Mouse (Mus musculus): ENCODE results near the gene Ermap.
A peak's percentile ranks its signal among the peaks of the same experiment; 100 is the strongest.

Ermap gene

GRCm38 (mm10) chr4:119189864-119190263 is at the start of gene Ermap:
Ermap (minus strand) TSS chr4:119190011.
- no peak for DNase-seq (ENCODE audit: low read depth)

GRCm38 (mm10) chr4:119239181-119239682 is 49.4 kb upstream of the Ermap start:
- DNase-seq (ENCODE audit: low read depth): peak; percentile 92

- no peak for DNase-seq (ENCODE audit: low read depth)
These were observed 48.9 kb upstream of the Ermap start for GRCm38 (mm10) chr4:119238661-119239060.

- DNase-seq (ENCODE audit: low read depth): no peak
These were observed 44.5 kb upstream of the Ermap start for GRCm38 (mm10) chr4:119234348-119234747.

- peak; percentile 56 for DNase-seq (ENCODE audit: low read depth)
These were observed 43.6 kb upstream of the Ermap start for GRCm38 (mm10) chr4:119233256-119233901.

GRCm38 (mm10) chr4:119232410-119233255 is 42.8 kb upstream of the Ermap start, which contains the start of the genes AU022252 and P3h1:
AU022252 (minus strand) TSS chr4:119232712.
P3h1 (plus strand) TSS chr4:119232915.
- peak; percentile 99 for DNase-seq (ENCODE audit: low read depth)

- no peak for DNase-seq (ENCODE audit: low read depth)
These were observed 36.9 kb upstream of the Ermap start for GRCm38 (mm10) chr4:119226751-119227150.

GRCm38 (mm10) chr4:119225719-119226118 is 35.9 kb upstream of the Ermap start:
- no peak for DNase-seq (ENCODE audit: low read depth)

GRCm38 (mm10) chr4:119224534-119224933 is 34.7 kb upstream of the Ermap start:
- no peak for DNase-seq (ENCODE audit: low read depth)

GRCm38 (mm10) chr4:119223696-119224095 is 33.9 kb upstream of the Ermap start:
- peak; percentile 70 for DNase-seq (ENCODE audit: low read depth)

GRCm38 (mm10) chr4:119218169-119218568 is 28.4 kb upstream of the Ermap start, which contains the start of gene Tmem269:
Tmem269 (minus strand) TSS chr4:119218217.
- DNase-seq (ENCODE audit: low read depth): no peak

GRCm38 (mm10) chr4:119216667-119217066 is 26.9 kb upstream of the Ermap start:
- no peak for DNase-seq (ENCODE audit: low read depth)

GRCm38 (mm10) chr4:119204672-119205071 is 14.9 kb upstream of the Ermap start:
- DNase-seq (ENCODE audit: low read depth): peak; percentile 74

- DNase-seq (ENCODE audit: low read depth): no peak
These were observed 8.3 kb upstream of the Ermap start for GRCm38 (mm10) chr4:119198105-119198504.

GRCm38 (mm10) chr4:119195582-119196320 is 5.9 kb upstream of the Ermap start:
- DNase-seq (ENCODE audit: low read depth): peak; percentile 40

- peak; percentile 91 for DNase-seq (ENCODE audit: low read depth)
These were observed 5.2 kb upstream of the Ermap start, which contains the start of gene Svbp for GRCm38 (mm10) chr4:119194909-119195581. Svbp (plus strand) TSS chr4:119195306.

- no peak for DNase-seq (ENCODE audit: low read depth)
These were observed 2.9 kb upstream of the Ermap start for GRCm38 (mm10) chr4:119192757-119193156.

- no peak for DNase-seq (ENCODE audit: low read depth)
These were observed 1.5 kb upstream of the Ermap start for GRCm38 (mm10) chr4:119191273-119191672.

GRCm38 (mm10) chr4:119190618-119191017 is 807 bp upstream of the Ermap start:
- peak; percentile 20 for DNase-seq (ENCODE audit: low read depth)

GRCm38 (mm10) chr4:119189392-119189791 is 419 bp downstream of the Ermap start:
- DNase-seq (ENCODE audit: low read depth): no peak

GRCm38 (mm10) chr4:119188060-119188785 is 1.6 kb downstream of the Ermap start:
- no peak for DNase-seq (ENCODE audit: low read depth)
